Mouse (Mus musculus): ENCODE data around the gene Colgalt1. TPM values are rescaled to one million over a fixed set of nuclear protein-coding genes. Genes with fewer than 3 reads are reported as not detected.
A peak's percentile ranks its signal among the peaks of the same experiment; 100 is the strongest.

Gene Colgalt1
- 10 to 100 TPM; 53.7 to 54.1 TPM for total RNA-seq (2021)
- long read RNA-seq, transcript Colgalt1-201 (12 exons, 3,207 nt), result major isoform, 57 of 96 reads
- long read RNA-seq, partial matches to known transcripts, result 7 of 96 reads
- long read RNA-seq, other reads (novel, unspliced or antisense), result 32 of 96 reads

- peak; percentile 97 to 99 for DNase-seq (ENCODE audit: low spot score in 2 of 2)
These were observed at the start of gene Colgalt1 for GRCm38 (mm10) chr8:71610822-71611651. Gene Colgalt1, plus strand, starts transcription at chr8:71610998.

GRCm38 (mm10) chr8:71561401-71561800 is 49.4 kb upstream of the Colgalt1 start:
- DNase-seq (ENCODE audit: low spot score in 2 of 2), result peak; percentile 56 to 71

- DNase-seq (ENCODE audit: low spot score in 2 of 2), result peak; percentile 40 to 68
These were observed 48.0 kb upstream of the Colgalt1 start for GRCm38 (mm10) chr8:71562751-71563150.

GRCm38 (mm10) chr8:71563992-71564391 is 46.8 kb upstream of the Colgalt1 start:
- DNase-seq (ENCODE audit: low spot score in 2 of 2), result no peak

GRCm38 (mm10) chr8:71566501-71566900 is 44.3 kb upstream of the Colgalt1 start, which contains the start of gene Nxnl1:
Gene Nxnl1, minus strand, starts transcription at chr8:71566601.
- DNase-seq (ENCODE audit: low spot score in 2 of 2), result no peak

- no peak for DNase-seq (ENCODE audit: low spot score in 2 of 2)
These were observed 43.2 kb upstream of the Colgalt1 start for GRCm38 (mm10) chr8:71567587-71567986.

- DNase-seq (ENCODE audit: low spot score in 2 of 2), result peak; percentile 50 to 76
These were observed 42.3 kb upstream of the Colgalt1 start, which contains the start of gene Slc27a1 for GRCm38 (mm10) chr8:71568387-71568937. Gene Slc27a1, plus strand, starts transcription at chr8:71568882.

- no peak for DNase-seq (ENCODE audit: low spot score in 2 of 2)
These were observed 41.9 kb upstream of the Colgalt1 start for GRCm38 (mm10) chr8:71568941-71569340.

- DNase-seq (ENCODE audit: low spot score in 2 of 2), result peak; percentile 91 to 94
These were observed 41.2 kb upstream of the Colgalt1 start for GRCm38 (mm10) chr8:71569366-71570290.

GRCm38 (mm10) chr8:71570291-71570954 is 40.4 kb upstream of the Colgalt1 start:
- DNase-seq (ENCODE audit: low spot score in 2 of 2), result peak; percentile 94 to 98

- DNase-seq (ENCODE audit: low spot score in 2 of 2), result no peak
These were observed 38.7 kb upstream of the Colgalt1 start for GRCm38 (mm10) chr8:71572077-71572476.

GRCm38 (mm10) chr8:71572847-71573633 is 37.8 kb upstream of the Colgalt1 start:
- DNase-seq (ENCODE audit: low spot score in 2 of 2), result peak; percentile 72 to 88

- no peak for DNase-seq (ENCODE audit: low spot score in 2 of 2)
These were observed 36.4 kb upstream of the Colgalt1 start for GRCm38 (mm10) chr8:71574426-71574825.

GRCm38 (mm10) chr8:71575020-71575419 is 35.8 kb upstream of the Colgalt1 start:
- DNase-seq (ENCODE audit: low spot score in 2 of 2), result no peak

- peak in 1 of 2 experiments; percentile 70 for DNase-seq (ENCODE audit: low spot score in 2 of 2)
These were observed 32.9 kb upstream of the Colgalt1 start for GRCm38 (mm10) chr8:71577856-71578387.

- DNase-seq (ENCODE audit: low spot score in 2 of 2), result no peak
These were observed 31.8 kb upstream of the Colgalt1 start for GRCm38 (mm10) chr8:71579009-71579408.

GRCm38 (mm10) chr8:71579476-71579875 is 31.3 kb upstream of the Colgalt1 start:
- DNase-seq (ENCODE audit: low spot score in 2 of 2), result no peak

- no peak for DNase-seq (ENCODE audit: low spot score in 2 of 2)
These were observed 30.6 kb upstream of the Colgalt1 start for GRCm38 (mm10) chr8:71580201-71580600.

GRCm38 (mm10) chr8:71586891-71587290 is 23.9 kb upstream of the Colgalt1 start:
- peak in 1 of 2 experiments; percentile 57 for DNase-seq (ENCODE audit: low spot score in 2 of 2)

Measured in layer of hippocampus, adult 18-20 months (tissue).